Mouse (Mus musculus): ENCODE results near the gene Dis3l2.

Gene Dis3l2

GRCm38 (mm10) chr1:87073776-87074175, 370.2 kb downstream of the Dis3l2 start:
- no peak for DNase-seq (ENCODE audit: low spot score)

- no peak for DNase-seq (ENCODE audit: low spot score)
Observed at GRCm38 (mm10) chr1:87086196-87086595, 382.6 kb downstream of the Dis3l2 start.

GRCm38 (mm10) chr1:87086964-87087363, 383.4 kb downstream of the Dis3l2 start:
- no peak for DNase-seq (ENCODE audit: low spot score)

DNA sequence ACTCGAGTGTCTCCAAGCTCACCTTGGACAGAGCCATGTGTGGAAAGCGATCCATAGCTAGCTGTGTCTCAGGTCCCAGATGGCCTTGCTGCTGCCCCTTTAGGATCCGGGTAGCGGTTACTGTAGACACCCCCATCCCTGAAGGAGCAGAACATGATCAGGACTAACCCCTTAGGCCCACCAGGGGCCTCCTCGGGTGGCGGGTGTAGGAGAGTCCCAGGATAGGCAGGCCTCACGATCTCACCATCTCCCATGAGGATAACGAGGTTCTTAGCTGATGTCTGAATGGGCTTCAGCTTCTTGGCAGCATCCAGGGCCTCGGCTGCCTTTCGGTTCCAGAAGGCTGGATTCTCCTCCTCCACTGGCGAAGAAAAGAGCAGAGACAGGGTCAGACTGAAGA, 385.6 kb downstream of the Dis3l2 start:
- DNase-seq (ENCODE audit: low spot score): no peak

DNA sequence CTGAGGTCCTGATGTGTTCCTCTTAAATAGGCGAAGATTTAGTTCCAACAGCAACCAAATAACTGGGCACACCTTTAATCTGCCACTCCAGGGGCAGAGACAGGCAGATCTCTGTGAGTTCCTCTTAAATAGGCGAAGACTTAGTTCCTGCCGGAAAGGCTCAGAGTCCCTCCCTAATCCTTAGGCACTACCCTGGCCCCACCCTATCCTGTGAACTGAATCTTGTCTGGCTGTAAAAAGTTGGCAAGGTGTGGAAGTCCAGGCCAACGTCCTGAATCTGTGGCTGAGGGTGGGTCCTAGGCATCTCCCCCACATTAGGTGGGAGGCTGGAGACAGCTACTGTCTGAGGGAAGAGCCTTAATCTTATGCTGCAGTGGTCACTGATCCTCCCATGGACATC, 386.2 kb downstream of the Dis3l2 start, which contains the start of gene Alppl2:
Gene Alppl2, minus strand, starts transcription at position 101 of the 400 bp plus-strand sequence.
- DNase-seq (ENCODE audit: low spot score): no peak

GRCm38 (mm10) chr1:87095642-87096041, 392.0 kb downstream of the Dis3l2 start:
- DNase-seq (ENCODE audit: low spot score): no peak

GRCm38 (mm10) chr1:87098358-87098975, 394.9 kb downstream of the Dis3l2 start:
- DNase-seq (ENCODE audit: low spot score): peak; percentile 62
